In genomic region chr2:51436590-51436989, GRCm38 (mm10) we compare ENCODE assay signal across 8 mouse cellular contexts.
DNase-seq lines count a peak whose midpoint lies in the region; ATAC-seq and TF ChIP-seq lines count a peak whose summit lies in the region.
"Had no signal": no experiment of that assay in that cellular context is flagged by ENCODE, and none has a peak within 500 bp of the region (broad histone marks: within the 10 kb centered on the region; RNA-seq: fewer than 3 reads in every experiment).

No protein-coding gene starts in this region.

- no peak overlapping the region for H3K4me2 ChIP-seq in kidney, embryonic 14.5 days (replicated peaks; ENCODE audit: low read depth, low read length)
- H3K4me2 ChIP-seq in CH12.LX (ENCODE audit: insufficient read depth, low read depth, poor library complexity, severe bottlenecking) = no peak overlapping the region
- no peak overlapping the region for H3K4me2 ChIP-seq in liver, postnatal 0 days (ENCODE audit: low read depth, low read length)
- H3K4me2 ChIP-seq: embryonic facial prominence, embryonic 13.5 days had no signal

- peak; percentile 18 for DNase-seq in kidney, adult 9 months
- peak; percentile 37 for DNase-seq in CH12.LX (ENCODE audit: extremely low read depth)
- DNase-seq in adrenal gland, postnatal 14 days = peak; percentile 50
- DNase-seq in liver, postnatal 0 days = peak; percentile 52
- peak; percentile 25 to 62 for DNase-seq in thymus, postnatal 10 days (ENCODE audit: low spot score in 2 of 2)

- 50% methylated on average over 3 of the region's 3 CpGs for WGBS in kidney, embryonic 14.5 days
- WGBS in liver, postnatal 0 days (ENCODE audit: insufficient replicate concordance) = 47% methylated on average over 3 of the region's 3 CpGs

- H3K79me2 ChIP-seq in CH12.LX (replicated peaks; ENCODE audit: control insufficient read depth, extremely low read depth, insufficient read depth, poor library complexity, severe bottlenecking) = no peaks in the 10 kb centered on the region

- no peak for TF ChIP-seq POLR2A in CH12.LX (IDR thresholded peaks at IDR 0.05; ENCODE audit: low read depth, low read length)

- H3K4me3 ChIP-seq in kidney, embryonic 14.5 days (ENCODE audit: low read length) = no peak overlapping the region
- no peak overlapping the region for H3K4me3 ChIP-seq in CH12.LX (replicated peaks in 1 of 3; ENCODE audit: low read depth in 2 of 3, low read length in 2 of 3, poor library complexity in 1 of 3)
- H3K4me3 ChIP-seq in liver, postnatal 0 days (ENCODE audit: low read depth, low read length) = no peak overlapping the region
- H3K4me3 ChIP-seq: embryonic facial prominence, embryonic 13.5 days had no signal

- TF ChIP-seq CTCF in CH12.LX (conservative IDR thresholded peaks at IDR 0.05 in 1 of 2, IDR thresholded peaks at IDR 0.05 in 1 of 2; ENCODE audit: low read depth in 2 of 2, low read length in 2 of 2) = peak; percentile 63 to 67
- peak; percentile 70 for TF ChIP-seq CTCF in liver, postnatal 0 days (IDR thresholded peaks at IDR 0.05; ENCODE audit: low read depth)

- dilution Hi-C loops in CH12.LX (cut with MboI; ENCODE audit: extremely low pct_ligation_motif_present, extremely low pct_unique_long_range_greater_than_20kb, low sequenced_read_pairs) = no loop called here

- no peaks in the 10 kb centered on the region for H3K36me3 ChIP-seq in kidney, embryonic 14.5 days (ENCODE audit: control insufficient read depth, insufficient read depth, low read length)
- H3K36me3 ChIP-seq in CH12.LX (replicated peaks in 1 of 2; ENCODE audit: control insufficient read depth in 1 of 2, insufficient read depth in 1 of 2, low read length in 1 of 2) = no peaks in the 10 kb centered on the region
- no peaks in the 10 kb centered on the region for H3K36me3 ChIP-seq in liver, postnatal 0 days (replicated peaks; ENCODE audit: insufficient read depth, low read length)
- H3K36me3 ChIP-seq: embryonic facial prominence, embryonic 13.5 days had no signal

- in situ Hi-C loops in CH12.LX (cut with MboI; ENCODE audit: low pct_ligation_motif_present, low pct_unique_long_range_greater_than_20kb, low sequenced_read_pairs) = no loop called here

- H3K9ac ChIP-seq in kidney, embryonic 14.5 days (ENCODE audit: low read depth, low read length) = no peak overlapping the region
- no peak overlapping the region for H3K9ac ChIP-seq in CH12.LX (ENCODE audit: insufficient read depth, low read depth)
- no peak overlapping the region for H3K9ac ChIP-seq in liver, postnatal 0 days (replicated peaks)
- H3K9ac ChIP-seq: embryonic facial prominence, embryonic 13.5 days had no signal

- peak; percentile 54 for TF ChIP-seq RAD21 in CH12.LX (IDR thresholded peaks at IDR 0.05; ENCODE audit: low read depth, low read length)

- ATAC-seq in kidney, embryonic 14.5 days (ENCODE audit: low FRiP score, low TSS enrichment) = no peak
- no peak for ATAC-seq in liver, postnatal 0 days
- ATAC-seq in erythroid progenitor cell, adult 5-6 weeks (replicated peaks; ENCODE audit: low FRiP score, poor library complexity, severe bottlenecking) = no peak

- no peak overlapping the region for H3K27ac ChIP-seq in kidney, embryonic 14.5 days (ENCODE audit: low read depth, low read length)
- no peak overlapping the region for H3K27ac ChIP-seq in CH12.LX (ENCODE audit: insufficient read depth, low read depth)
- no peak overlapping the region for H3K27ac ChIP-seq in liver, postnatal 0 days (ENCODE audit: low read depth)

- no peaks in the 10 kb centered on the region for H3K9me3 ChIP-seq in kidney, embryonic 14.5 days (ENCODE audit: control insufficient read depth, low read length)
- H3K9me3 ChIP-seq in CH12.LX (replicated peaks; ENCODE audit: low read length) = no peaks in the 10 kb centered on the region
- no peaks in the 10 kb centered on the region for H3K9me3 ChIP-seq in liver, postnatal 0 days (ENCODE audit: low read length)
- H3K9me3 ChIP-seq: embryonic facial prominence, embryonic 13.5 days had no signal

- H3K4me1 ChIP-seq in kidney, embryonic 14.5 days (ENCODE audit: control insufficient read depth, insufficient read depth, low read length) = no peaks in the 10 kb centered on the region
- 0 out of 4 replicates have a peak, but pooled peaks cover 0 to 3% of the 10 kb centered on the region in 2 experiments for H3K4me1 ChIP-seq in CH12.LX (ENCODE audit: control insufficient read depth in 1 of 2, insufficient read depth in 2 of 2)
- H3K4me1 ChIP-seq in liver, postnatal 0 days (ENCODE audit: insufficient read depth) = no peaks in the 10 kb centered on the region

- H3K27me3 ChIP-seq in kidney, embryonic 14.5 days (ENCODE audit: control insufficient read depth, insufficient read depth, low read length) = no peaks in the 10 kb centered on the region
- H3K27me3 ChIP-seq in CH12.LX (replicated peaks) = no peaks in the 10 kb centered on the region
- H3K27me3 ChIP-seq in liver, postnatal 0 days (ENCODE audit: insufficient read depth, low read length) = no peaks in the 10 kb centered on the region
- H3K27me3 ChIP-seq: embryonic facial prominence, embryonic 13.5 days had no signal

- no peak for TF ChIP-seq EP300 in CH12.LX (IDR thresholded peaks at IDR 0.05; ENCODE audit: low read length)
- no peak for TF ChIP-seq EP300 in liver, postnatal 0 days (IDR thresholded peaks at IDR 0.05; ENCODE audit: low read depth)

TF ChIP-seq in CH12.LX, 34 proteins besides CTCF, POLR2A, EP300 and RAD21:
- peak; percentile 52 for TF ChIP-seq SMC3 (IDR thresholded peaks at IDR 0.05; ENCODE audit: low read depth, low read length)
- TF ChIP-seq NELFE (IDR thresholded peaks at IDR 0.05; ENCODE audit: low read depth, low read length) = no peak
- TF ChIP-seq ZC3H11A (IDR thresholded peaks at IDR 0.05; ENCODE audit: low read depth, low read length) = no peak
- no peak for TF ChIP-seq HCFC1 (IDR thresholded peaks at IDR 0.05; ENCODE audit: low read depth, low read length)
- TF ChIP-seq UBTF (IDR thresholded peaks at IDR 0.05; ENCODE audit: low read depth, low read length) = no peak
- no peak for TF ChIP-seq POLR2AphosphoS2 (IDR thresholded peaks at IDR 0.05; ENCODE audit: low read depth, low read length)
